Mouse (Mus musculus) myocyte (in vitro differentiated cells): ENCODE data around the gene Myrfl. TPM values are rescaled to one million over a fixed set of nuclear protein-coding genes. Genes with fewer than 3 reads are reported as not detected.

ENCODE experiments used
- H3K27me3 ChIP-seq: one replicate; pipeline ENCODE4 v1.6.1; 2011; ENCODE audit not compliant: control insufficient read depth, insufficient read depth, insufficient read length
- H3K36me3 ChIP-seq: one replicate; pipeline ENCODE4 v1.6.1; 2011; ENCODE audit not compliant: control insufficient read depth, insufficient read depth
- H3K4me2 ChIP-seq: one replicate; pipeline ENCODE4 v1.6.1; 2011; ENCODE audit warnings: low read depth, control low read depth
- H3K4me3 ChIP-seq: one replicate; pipeline ENCODE4 v1.5.1; 2011; ENCODE audit warnings: mild to moderate bottlenecking, control low read depth, moderate library complexity
- H3K79me2 ChIP-seq: one replicate; pipeline ENCODE4 v1.6.1; 2011; ENCODE audit not compliant: control insufficient read depth, insufficient read depth
- H3ac ChIP-seq: one replicate; pipeline ENCODE4 v1.6.1; 2011; ENCODE audit not compliant: control insufficient read depth, insufficient read length
- CEBPB ChIP-seq: IDR thresholded peaks from 2 replicates; pipeline ENCODE4 v1.6.1; 2011; ENCODE audit warnings: mild to moderate bottlenecking, moderate library complexity; ENCODE audit not compliant: poor library complexity, insufficient read depth, severe bottlenecking
- E2F4 ChIP-seq: IDR thresholded peaks from one replicate; pipeline ENCODE4 v1.6.1; 2011; ENCODE audit warnings: mild to moderate bottlenecking, control low read depth, moderate library complexity; ENCODE audit not compliant: insufficient read depth
- MAX ChIP-seq: IDR thresholded peaks from one replicate; pipeline ENCODE4 v1.6.1; 2011; ENCODE audit warnings: low read depth, mild to moderate bottlenecking, control low read depth
- MYOD1 ChIP-seq, 3 experiments: IDR thresholded peaks; one replicate each; pipeline ENCODE4 v1.6.1; 2011; ENCODE audit warnings: control low read depth in 2 of 3, low read depth in 2 of 3, mild to moderate bottlenecking in 2 of 3, moderate library complexity in 1 of 3; ENCODE audit not compliant: insufficient read length in 2 of 3, control insufficient read depth in 1 of 3
- MYOG ChIP-seq, 3 experiments: IDR thresholded peaks; one replicate each; pipeline ENCODE4 v1.6.1; 2011; ENCODE audit warnings: control low read depth in 2 of 3, low read depth in 2 of 3, mild to moderate bottlenecking in 2 of 3; ENCODE audit not compliant: insufficient read length in 2 of 3, control insufficient read depth in 1 of 3, insufficient read depth in 1 of 3
- POLR2A ChIP-seq: IDR thresholded peaks from one replicate; pipeline ENCODE4 v1.6.1; 2011; ENCODE audit warnings: low read depth, mild to moderate bottlenecking, control low read depth, moderate library complexity; ENCODE audit not compliant: insufficient read length
- POLR2AphosphoS2 ChIP-seq: IDR thresholded peaks from one replicate; pipeline ENCODE4 v1.6.1; 2011; ENCODE audit warnings: low read depth, control low read depth; ENCODE audit not compliant: insufficient read length
- REST ChIP-seq: IDR thresholded peaks from one replicate; pipeline ENCODE4 v1.6.1; 2011; ENCODE audit warnings: mild to moderate bottlenecking, control low read depth, moderate library complexity; ENCODE audit not compliant: insufficient read depth, insufficient read length
- SRF ChIP-seq: IDR thresholded peaks from one replicate; pipeline ENCODE4 v1.6.1; 2011; ENCODE audit warnings: low read depth; ENCODE audit not compliant: control insufficient read depth, insufficient read length
- TCF12 ChIP-seq: IDR thresholded peaks from one replicate; pipeline ENCODE4 v1.6.1; 2011; ENCODE audit warnings: mild to moderate bottlenecking, control low read depth; ENCODE audit not compliant: poor library complexity, insufficient read depth, severe bottlenecking
- TCF3 ChIP-seq: IDR thresholded peaks from one replicate; pipeline ENCODE4 v1.6.1; 2011; ENCODE audit warnings: low read depth, control low read depth; ENCODE audit not compliant: insufficient read length
- USF1 ChIP-seq: IDR thresholded peaks from one replicate; pipeline ENCODE4 v1.6.1; 2011; ENCODE audit warnings: low read depth, mild to moderate bottlenecking, control low read depth, moderate library complexity
- polyA plus RNA-seq: library from polyadenylated mRNA; unstranded; fragments of >200 nt; fragmentation: generic; extraction: Trizol; gene quantifications from one replicate; pipeline ENCODE4 v1.2.1, GENCODE M21; 2012; ENCODE audit warnings: missing spikeins

The Myrfl gene
- polyA plus RNA-seq, 1 experiment, result 0.04 TPM

DNA sequence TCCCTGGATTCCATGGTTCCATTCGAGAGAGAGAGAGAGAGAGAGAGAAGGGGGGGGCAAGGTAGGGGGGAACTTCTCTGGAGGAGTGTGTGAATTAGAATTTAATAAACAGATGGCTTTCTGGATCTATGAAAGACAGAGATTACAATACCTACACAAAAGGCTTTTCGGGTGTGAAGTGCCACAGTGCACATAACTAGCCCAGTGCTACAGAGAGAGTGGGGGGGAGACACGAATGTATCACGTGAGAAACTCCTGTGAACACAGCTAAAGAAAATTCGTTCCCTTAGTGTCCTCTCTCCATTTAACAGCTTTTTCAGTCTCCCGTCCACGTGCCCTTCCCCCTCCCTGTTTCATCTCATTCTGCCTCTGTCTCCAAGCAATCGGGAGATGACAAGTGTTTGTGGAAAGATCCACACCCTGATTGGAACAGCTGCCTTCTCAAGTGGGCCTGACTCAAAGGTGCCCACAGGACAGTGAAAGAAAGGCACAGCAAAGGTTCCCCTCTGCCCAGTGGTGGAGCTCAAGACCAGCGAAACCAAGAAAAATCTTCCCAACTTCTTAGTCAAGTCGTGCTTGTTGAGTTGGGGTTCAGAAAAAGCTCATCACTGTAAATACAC lies 166.6 kb downstream of the Myrfl start:
- Histone ChIP-seq H3K36me3 (no peaks in the 10 kb centered on the region), H3K79me2 (no peaks in the 10 kb centered on the region), H3K4me3 (no peak overlapping the region), H3K4me2 (no peak overlapping the region), H3ac (no peak overlapping the region), H3K27me3 (no peaks in the 10 kb centered on the region)
- TF ChIP-seq SRF (no peak), USF1 (no peak), REST (no peak), POLR2A (no peak), POLR2AphosphoS2 (no peak), E2F4 (no peak), MYOD1 (IDR thresholded peaks at IDR 0.05; ENCODE audit: control insufficient read depth in 1 of 3, insufficient read length in 2 of 3, low read depth in 2 of 3) (peak in 2 of 3 experiments; percentile 26 to 73), TCF12 (no peak), MAX (no peak), MYOG (IDR thresholded peaks at IDR 0.05; ENCODE audit: control insufficient read depth in 1 of 3, insufficient read depth in 1 of 3, insufficient read length in 2 of 3, low read depth in 2 of 3) (peak in 2 of 3 experiments; percentile 44 to 85)

- H3K4me2 ChIP-seq, result no peak overlapping the region
- no peaks in the 10 kb centered on the region for H3K36me3 ChIP-seq
- H3K4me3 ChIP-seq, result no peak overlapping the region
- no peak overlapping the region for H3ac ChIP-seq
- no peaks in the 10 kb centered on the region for H3K79me2 ChIP-seq
- TF ChIP-seq TCF3, result no peak
- no peak for TF ChIP-seq MYOG (IDR thresholded peaks at IDR 0.05; ENCODE audit: control insufficient read depth in 1 of 3, insufficient read depth in 1 of 3, insufficient read length in 2 of 3, low read depth in 2 of 3)
- H3K27me3 ChIP-seq, result no peaks in the 10 kb centered on the region
These were observed 167.9 kb downstream of the Myrfl start for GRCm38 (mm10) chr10:116728860-116729259.

GRCm38 (mm10) chr10:116727702-116728298 lies 168.9 kb downstream of the Myrfl start:
- Histone ChIP-seq H3K36me3 (no peaks in the 10 kb centered on the region), H3K79me2 (no peaks in the 10 kb centered on the region), H3K4me3 (no peak overlapping the region), H3K27me3 (no peaks in the 10 kb centered on the region), H3K4me2 (no peak overlapping the region), H3ac (no peak overlapping the region)
- TF ChIP-seq CEBPB, result no peak
- no peak for TF ChIP-seq TCF3
- TF ChIP-seq MAX, result no peak
- TF ChIP-seq MYOG (IDR thresholded peaks at IDR 0.05; ENCODE audit: control insufficient read depth in 1 of 3, insufficient read depth in 1 of 3, insufficient read length in 2 of 3, low read depth in 2 of 3), result no peak
- TF ChIP-seq POLR2AphosphoS2, result no peak
- TF ChIP-seq MYOD1 (IDR thresholded peaks at IDR 0.05; ENCODE audit: control insufficient read depth in 1 of 3, insufficient read length in 2 of 3, low read depth in 2 of 3), result no peak
- TF ChIP-seq E2F4, result no peak
- TF ChIP-seq POLR2A, result no peak

Other genes starting within 250 kb of the Myrfl start
- gene Rab3ip, start 53.9 kb upstream of the Myrfl start, polyA plus RNA-seq, result 29.1 TPM
- gene Gm10271, start 75.7 kb upstream of the Myrfl start, polyA plus RNA-seq, result not detected
- gene Best3, start 89.4 kb upstream of the Myrfl start, polyA plus RNA-seq, result 1.4 TPM
- gene Lrrc10, start 148.4 kb upstream of the Myrfl start, polyA plus RNA-seq, result not detected
- gene Cct2, start 166.9 kb upstream of the Myrfl start, polyA plus RNA-seq, result 384 TPM